Mouse (Mus musculus): ENCODE data around the gene Tubgcp2.

GRCm38 (mm10) chr7:139971436-139971835 lies 65.0 kb downstream of the Tubgcp2 start:
- TF ChIP-seq CTCF (IDR thresholded peaks at IDR 0.05; ENCODE audit: low read depth) (no peak), EP300 (IDR thresholded peaks at IDR 0.05; ENCODE audit: low read depth) (no peak)

All from heart, postnatal 0 days (tissue).